Mouse (Mus musculus): ENCODE data around the gene Atf3. TPM values are rescaled to one million over a fixed set of nuclear protein-coding genes. Genes with fewer than 3 reads are reported as not detected.

Gene Atf3
- polyA plus RNA-seq, 1 experiment from 2014 or later: 1.5 TPM

- no peak overlapping the region for H3K4me2 ChIP-seq
- H3K27me3 ChIP-seq: no peaks in the 10 kb centered on the region
- ATAC-seq (ENCODE audit: low FRiP score): no peak
- 94% methylated on average over 3 of the region's 3 CpGs for WGBS
- H3K9ac ChIP-seq: no peak overlapping the region
- H3K4me1 ChIP-seq (replicated peaks): no peaks in the 10 kb centered on the region
- H3K36me3 ChIP-seq: peaks cover 11% of the 10 kb centered on the region
- H3K9me3 ChIP-seq: no peaks in the 10 kb centered on the region
- no peak overlapping the region for H3K27ac ChIP-seq
- no peak overlapping the region for H3K4me3 ChIP-seq
These were observed 32.1 kb upstream of the Atf3 start for GRCm38 (mm10) chr1:191249975-191250374.

- H3K4me3 ChIP-seq: no peak overlapping the region
- H3K9ac ChIP-seq: no peak overlapping the region
- no peak for ATAC-seq (ENCODE audit: low FRiP score)
- no peak overlapping the region for H3K4me2 ChIP-seq
- no peaks in the 10 kb centered on the region for H3K4me1 ChIP-seq (replicated peaks)
- H3K9me3 ChIP-seq: no peaks in the 10 kb centered on the region
- H3K36me3 ChIP-seq: peaks cover 11% of the 10 kb centered on the region
- H3K27me3 ChIP-seq: no peaks in the 10 kb centered on the region
- H3K27ac ChIP-seq: no peak overlapping the region
- WGBS: 80% methylated on average over 1 of the region's 1 CpGs
These were observed 30.6 kb upstream of the Atf3 start for GRCm38 (mm10) chr1:191248423-191248822.

- H3K9me3 ChIP-seq: no peaks in the 10 kb centered on the region
- peaks cover 11% of the 10 kb centered on the region for H3K36me3 ChIP-seq
- H3K4me2 ChIP-seq: no peak overlapping the region
- WGBS: 93% methylated on average over 1 of the region's 1 CpGs
- H3K9ac ChIP-seq: no peak overlapping the region
- H3K4me3 ChIP-seq: no peak overlapping the region
- no peak for ATAC-seq (ENCODE audit: low FRiP score)
- no peaks in the 10 kb centered on the region for H3K27me3 ChIP-seq
- H3K27ac ChIP-seq: no peak overlapping the region
- no peaks in the 10 kb centered on the region for H3K4me1 ChIP-seq (replicated peaks)
These were observed 29.7 kb upstream of the Atf3 start for GRCm38 (mm10) chr1:191247561-191247960.

- ATAC-seq (ENCODE audit: low FRiP score): no peak
- Histone ChIP-seq H3K4me1 (replicated peaks) (0 out of 2 replicates have a peak, but pooled peaks cover 3% of the 10 kb centered on the region), H3K4me2 (no peak overlapping the region), H3K9me3 (no peaks in the 10 kb centered on the region), H3K27me3 (no peaks in the 10 kb centered on the region), H3K9ac (no peak overlapping the region), H3K4me3 (no peak overlapping the region), H3K27ac (no peak overlapping the region), H3K36me3 (peaks cover 11% of the 10 kb centered on the region)
- 91% methylated on average over 4 of the region's 4 CpGs for WGBS
These were observed 26.0 kb upstream of the Atf3 start for GRCm38 (mm10) chr1:191243855-191244254.

GRCm38 (mm10) chr1:191242065-191242698 is 24.3 kb upstream of the Atf3 start:
- H3K9me3 ChIP-seq: no peaks in the 10 kb centered on the region

GRCm38 (mm10) chr1:191241574-191241973 is 23.7 kb upstream of the Atf3 start:
- no peak for ATAC-seq (ENCODE audit: low FRiP score)
- no peak overlapping the region for H3K9ac ChIP-seq
- H3K36me3 ChIP-seq: peaks cover 9% of the 10 kb centered on the region
- H3K4me1 ChIP-seq (replicated peaks): 0 out of 2 replicates have a peak, but pooled peaks cover 3% of the 10 kb centered on the region
- no peak overlapping the region for H3K4me3 ChIP-seq
- 85% methylated on average over 1 of the region's 1 CpGs for WGBS
- no peak overlapping the region for H3K4me2 ChIP-seq
- H3K27me3 ChIP-seq: no peaks in the 10 kb centered on the region
- H3K27ac ChIP-seq: peak overlapping the region; percentile 58
- H3K9me3 ChIP-seq: no peaks in the 10 kb centered on the region

More at GRCm38 (mm10) chr1:191242065-191242698, 24.3 kb upstream of the Atf3 start:
- H3K4me2 ChIP-seq: no peak overlapping the region
- 0 out of 2 replicates have a peak, but pooled peaks cover 3% of the 10 kb centered on the region for H3K4me1 ChIP-seq (replicated peaks)
- peaks cover 11% of the 10 kb centered on the region for H3K36me3 ChIP-seq
- H3K27me3 ChIP-seq: no peaks in the 10 kb centered on the region
- peak overlapping the region; percentile 58 for H3K27ac ChIP-seq
- H3K4me3 ChIP-seq: no peak overlapping the region
- ATAC-seq (ENCODE audit: low FRiP score): peak; percentile 75; the same call in 1 of the 2 replicates
- no peak overlapping the region for H3K9ac ChIP-seq
- WGBS: 56% methylated on average over 12 of the region's 12 CpGs

GRCm38 (mm10) chr1:191239602-191240001 is 21.8 kb upstream of the Atf3 start:
- ATAC-seq (ENCODE audit: low FRiP score): no peak

GRCm38 (mm10) chr1:191235788-191236542 is 18.1 kb upstream of the Atf3 start:
- Histone ChIP-seq H3K4me3 (no peak overlapping the region), H3K4me1 (replicated peaks) (no peaks in the 10 kb centered on the region; the same call in 1 of the 2 replicates), H3K27ac (no peak overlapping the region), H3K9me3 (no peaks in the 10 kb centered on the region), H3K27me3 (no peaks in the 10 kb centered on the region), H3K36me3 (peaks cover 6% of the 10 kb centered on the region; the same call in 1 of the 2 replicates), H3K4me2 (no peak overlapping the region), H3K9ac (no peak overlapping the region)
- 89% methylated on average over 6 of the region's 6 CpGs for WGBS
- ATAC-seq (ENCODE audit: low FRiP score): no peak

More at GRCm38 (mm10) chr1:191239602-191240001, 21.8 kb upstream of the Atf3 start:
- WGBS: 89% methylated on average over 4 of the region's 4 CpGs
- H3K9ac ChIP-seq: no peak overlapping the region
- no peak overlapping the region for H3K4me3 ChIP-seq
- no peaks in the 10 kb centered on the region for H3K9me3 ChIP-seq
- no peaks in the 10 kb centered on the region for H3K27me3 ChIP-seq
- no peak overlapping the region for H3K4me2 ChIP-seq
- no peak overlapping the region for H3K27ac ChIP-seq
- H3K36me3 ChIP-seq: no peaks in the 10 kb centered on the region
- H3K4me1 ChIP-seq (replicated peaks): peaks cover 3% of the 10 kb centered on the region; the same call in 1 of the 2 replicates

GRCm38 (mm10) chr1:191234837-191235236 is 17.0 kb upstream of the Atf3 start:
- peaks cover 6% of the 10 kb centered on the region; the same call in 1 of the 2 replicates for H3K36me3 ChIP-seq
- WGBS: 91% methylated on average over 4 of the region's 4 CpGs

GRCm38 (mm10) chr1:191230355-191230931 is 12.6 kb upstream of the Atf3 start:
- Histone ChIP-seq H3K4me2 (no peak overlapping the region), H3K4me3 (no peak overlapping the region), H3K9me3 (no peaks in the 10 kb centered on the region), H3K27ac (no peak overlapping the region), H3K9ac (no peak overlapping the region), H3K36me3 (peaks cover 6% of the 10 kb centered on the region; the same call in 1 of the 2 replicates), H3K27me3 (no peaks in the 10 kb centered on the region), H3K4me1 (replicated peaks) (peaks cover 6% of the 10 kb centered on the region)
- WGBS: 87% methylated on average over 6 of the region's 6 CpGs
- no peak for ATAC-seq (ENCODE audit: low FRiP score)

More at GRCm38 (mm10) chr1:191234837-191235236, 17.0 kb upstream of the Atf3 start:
- ATAC-seq (ENCODE audit: low FRiP score): no peak
- H3K4me3 ChIP-seq: no peak overlapping the region
- no peak overlapping the region for H3K9ac ChIP-seq
- H3K27me3 ChIP-seq: no peaks in the 10 kb centered on the region
- H3K4me2 ChIP-seq: no peak overlapping the region
- no peak overlapping the region for H3K27ac ChIP-seq
- no peaks in the 10 kb centered on the region; the same call in 1 of the 2 replicates for H3K4me1 ChIP-seq (replicated peaks)
- no peaks in the 10 kb centered on the region for H3K9me3 ChIP-seq

- Histone ChIP-seq H3K36me3 (peaks cover 1% of the 10 kb centered on the region; the same call in 1 of the 2 replicates), H3K4me3 (no peak overlapping the region), H3K27me3 (no peaks in the 10 kb centered on the region), H3K27ac (no peak overlapping the region), H3K9ac (no peak overlapping the region), H3K9me3 (no peaks in the 10 kb centered on the region), H3K4me1 (replicated peaks) (peaks cover 21% of the 10 kb centered on the region), H3K4me2 (no peak overlapping the region)
- 86% methylated on average over 2 of the region's 2 CpGs for WGBS
- no peak for ATAC-seq (ENCODE audit: low FRiP score)
These were observed 8.7 kb upstream of the Atf3 start for GRCm38 (mm10) chr1:191226570-191226969.

GRCm38 (mm10) chr1:191225771-191226170 is 7.9 kb upstream of the Atf3 start:
- 87% methylated on average over 2 of the region's 2 CpGs for WGBS
- 0 out of 2 replicates have a peak overlapping the region, but pooled peaks have one; percentile 87 for H3K9ac ChIP-seq
- H3K27me3 ChIP-seq: no peaks in the 10 kb centered on the region
- ATAC-seq (ENCODE audit: low FRiP score): no peak
- H3K4me2 ChIP-seq: no peak overlapping the region
- H3K9me3 ChIP-seq: no peaks in the 10 kb centered on the region
- H3K4me3 ChIP-seq: no peak overlapping the region
- H3K36me3 ChIP-seq: no peaks in the 10 kb centered on the region
- H3K27ac ChIP-seq: no peak overlapping the region
- peaks cover 21% of the 10 kb centered on the region for H3K4me1 ChIP-seq (replicated peaks)
